Mouse (Mus musculus): ENCODE measurements around the gene Cnbp. TPM values are rescaled to one million over a fixed set of nuclear protein-coding genes. Genes with fewer than 3 reads are reported as not detected.

The Cnbp gene
- 100 to 1,000 TPM; 530 to 534 TPM for total RNA-seq (2023)

GRCm38 (mm10) chr6:87850900-87851614, at the start of gene Cnbp:
TSS of gene Cnbp (minus strand) at chr6:87851106.

GRCm38 (mm10) chr6:87887594-87888233, 36.8 kb upstream of the Cnbp start, which contains the start of gene Copg1:
TSS of gene Copg1 (plus strand) at chr6:87887814.

GRCm38 (mm10) chr6:87838551-87839197, 12.2 kb downstream of the Cnbp start, which contains the start of gene Isy1:
TSS of gene Isy1 (minus strand) at chr6:87838798.

GRCm38 (mm10) chr6:87835695-87836094, 15.2 kb downstream of the Cnbp start, which contains the start of gene Gm45140:
TSS of gene Gm45140 (minus strand) at chr6:87835795.

GRCm38 (mm10) chr6:87811675-87812338, 39.1 kb downstream of the Cnbp start, which contains the start of gene Rab43:
TSS of gene Rab43 (minus strand) at chr6:87812164.

Other genes with a start within 250 kb of the Cnbp start
- gene Aplf, start 178.9 kb downstream of the Cnbp start, total RNA-seq (2023): 1 to 10 TPM; 4.4 to 5.5 TPM
- not detected for gene Efcc1, start 120.2 kb downstream of the Cnbp start, total RNA-seq (2023)
- not detected for gene Gp9, start 73.0 kb downstream of the Cnbp start, total RNA-seq (2023)
- gene Rab43, start 38.9 kb downstream of the Cnbp start, total RNA-seq (2023): 10 to 100 TPM; 39.3 to 40.9 TPM
- gene Gm45140, start 15.3 kb downstream of the Cnbp start, total RNA-seq (2023): 1 to 10 TPM; 4.9 to 8.7 TPM
- gene Isy1, start 12.3 kb downstream of the Cnbp start, total RNA-seq (2023): 100 to 1,000 TPM in 1 of 2 experiments, 10 to 100 TPM in 1; 99.2 to 114 TPM
- gene Copg1, start 36.7 kb upstream of the Cnbp start, total RNA-seq (2023): 100 to 1,000 TPM; 174 to 183 TPM
- 10 to 100 TPM; 33.2 to 38.7 TPM for gene Hmces, start 62.8 kb upstream of the Cnbp start, total RNA-seq (2023)
- 1 to 10 TPM; 1.5 to 1.6 TPM for gene H1fx, start 130.5 kb upstream of the Cnbp start, total RNA-seq (2023)
- 100 to 1,000 TPM; 141 to 159 TPM for gene Rab7, start 194.2 kb upstream of the Cnbp start, total RNA-seq (2023)
- gene Rpn1, start 233.4 kb upstream of the Cnbp start, total RNA-seq (2023): 100 to 1,000 TPM; 115 to 123 TPM